Mouse (Mus musculus) retina, embryonic 14.5 days (tissue): ENCODE results near the gene Tnpo3.
A peak's percentile ranks its signal among the peaks of the same experiment; 100 is the strongest.

ENCODE experiments used
- DNase-seq: peaks from one replicate; pipeline ENCODE4 v3.0.0-alpha.2; 2015; ENCODE audit warnings: low spot score

The Tnpo3 gene

GRCm38 (mm10) chr6:29527361-29528164 is 82.1 kb downstream of the Tnpo3 start:
- no peak for DNase-seq

- DNase-seq = peak; percentile 53
Measured at GRCm38 (mm10) chr6:29526281-29527251, 83.1 kb downstream of the Tnpo3 start, which contains the start of gene Irf5. TSS of gene Irf5 (plus strand) at chr6:29526625.

GRCm38 (mm10) chr6:29525256-29525655 is 84.4 kb downstream of the Tnpo3 start:
- no peak for DNase-seq

- no peak for DNase-seq
Measured at GRCm38 (mm10) chr6:29524034-29524489, 85.6 kb downstream of the Tnpo3 start.

- DNase-seq = no peak
Measured at GRCm38 (mm10) chr6:29523301-29524033, 86.2 kb downstream of the Tnpo3 start.

GRCm38 (mm10) chr6:29522626-29523300 is 86.9 kb downstream of the Tnpo3 start:
- no peak for DNase-seq

GRCm38 (mm10) chr6:29517139-29517538 is 92.5 kb downstream of the Tnpo3 start:
- DNase-seq = peak; percentile 78

GRCm38 (mm10) chr6:29513284-29513683 is 96.4 kb downstream of the Tnpo3 start:
- DNase-seq = peak; percentile 75

GRCm38 (mm10) chr6:29509086-29509485 is 100.6 kb downstream of the Tnpo3 start:
- no peak for DNase-seq

GRCm38 (mm10) chr6:29507447-29508309 is 102.0 kb downstream of the Tnpo3 start, which contains the start of gene Kcp:
TSS of gene Kcp (minus strand) at chr6:29507952.
- peak; percentile 55 for DNase-seq

- DNase-seq = no peak
Measured at GRCm38 (mm10) chr6:29506834-29507233, 102.9 kb downstream of the Tnpo3 start.

- DNase-seq = no peak
Measured at GRCm38 (mm10) chr6:29505493-29505892, 104.2 kb downstream of the Tnpo3 start.

- no peak for DNase-seq
Measured at GRCm38 (mm10) chr6:29501599-29501998, 108.1 kb downstream of the Tnpo3 start.

GRCm38 (mm10) chr6:29500810-29501209 is 108.9 kb downstream of the Tnpo3 start:
- DNase-seq = no peak

GRCm38 (mm10) chr6:29500177-29500576 is 109.5 kb downstream of the Tnpo3 start:
- DNase-seq = no peak

- DNase-seq = no peak
Measured at GRCm38 (mm10) chr6:29497791-29498190, 111.9 kb downstream of the Tnpo3 start.

- DNase-seq = no peak
Measured at GRCm38 (mm10) chr6:29496270-29496669, 113.4 kb downstream of the Tnpo3 start.

- DNase-seq = no peak
Measured at GRCm38 (mm10) chr6:29494101-29494500, 115.6 kb downstream of the Tnpo3 start.
